ENCODE assay signal across 8 mouse cellular contexts in genomic region chr17:51831702-51832420, GRCm38 (mm10). TPM values are rescaled to one million over a fixed set of nuclear protein-coding genes. Genes with fewer than 3 reads are reported as not detected.
DNase-seq lines count a peak whose midpoint lies in the region; ATAC-seq and TF ChIP-seq lines count a peak whose summit lies in the region.

No protein-coding gene starts in this region.

- H3K4me1 ChIP-seq in testis, adult 2 months (ENCODE audit: control insufficient read depth, insufficient read depth, low read length): peaks cover 13% of the 10 kb centered on the region
- peaks cover 19% of the 10 kb centered on the region for H3K4me1 ChIP-seq in midbrain, embryonic 16.5 days (ENCODE audit: control insufficient read depth, insufficient read depth, low read length)

- WGBS in midbrain, embryonic 16.5 days: under 1% methylated on average over 51 of the region's 57 CpGs

- no peaks in the 10 kb centered on the region for H3K9me3 ChIP-seq in midbrain, embryonic 16.5 days (replicated peaks; ENCODE audit: control insufficient read depth, low read length, poor library complexity, severe bottlenecking)

- peak overlapping the region; percentile 81 for H3K9ac ChIP-seq in midbrain, embryonic 16.5 days (ENCODE audit: low read depth, low read length)

- TF ChIP-seq POLR2A in testis, adult 2 months (IDR thresholded peaks at IDR 0.05; ENCODE audit: control insufficient read depth, low read depth, low read length): no peak

- H3K27me3 ChIP-seq in testis, adult 2 months (ENCODE audit: control insufficient read depth, insufficient read depth, low read length): peaks cover 6% of the 10 kb centered on the region
- H3K27me3 ChIP-seq in midbrain, embryonic 16.5 days (ENCODE audit: control insufficient read depth, insufficient read depth, low read depth, low read length): peaks cover 10% of the 10 kb centered on the region

- ATAC-seq in cerebellum, adult (ENCODE audit: insufficient number of reproducible peaks, low FRiP score, low TSS enrichment): 0 out of 2 replicates have a peak, but pooled peaks have one; percentile 45
- ATAC-seq in midbrain, embryonic 16.5 days: peak; percentile 29

- no peak for TF ChIP-seq CTCF in testis, adult 2 months (IDR thresholded peaks at IDR 0.05; ENCODE audit: control insufficient read depth, insufficient read depth, insufficient replicate concordance, low read depth, low read length)

- no peaks in the 10 kb centered on the region for H3K36me3 ChIP-seq in testis, adult 2 months (ENCODE audit: control insufficient read depth, insufficient read depth, low read length)
- H3K36me3 ChIP-seq in midbrain, embryonic 16.5 days (ENCODE audit: control insufficient read depth, insufficient read depth, low read length): no peaks in the 10 kb centered on the region

- DNase-seq in cerebellum, adult 9-10 months: no peak
- DNase-seq in testis, postnatal 14 days (ENCODE audit: low spot score): no peak
- DNase-seq in gastrocnemius, postnatal 25 days: peak; percentile 19
- DNase-seq in kidney, postnatal 4 days: peak; percentile 20 to 32
- DNase-seq in urinary bladder, postnatal 14 days (ENCODE audit: low spot score): peak; percentile 31

- H3K4me2 ChIP-seq in midbrain, embryonic 16.5 days (ENCODE audit: low read length): peak overlapping the region; percentile 99

- peak overlapping the region; percentile 72 for H3K4me3 ChIP-seq in testis, adult 2 months (ENCODE audit: control insufficient read depth, low read depth, low read length)
- H3K4me3 ChIP-seq in midbrain, embryonic 16.5 days (ENCODE audit: low read depth, low read length): peak overlapping the region; percentile 77

- H3K27ac ChIP-seq in testis, adult 2 months (ENCODE audit: control insufficient read depth, insufficient read depth, low read depth, low read length): no peak overlapping the region
- no peak overlapping the region for H3K27ac ChIP-seq in midbrain, embryonic 16.5 days (ENCODE audit: low read length)

RNA-seq across cellular contexts. Expression of gene Satb1, which starts 1.2 kb away (rescaled TPM):
- 1.0 and 1.8 TPM in 2 replicates for polyA plus RNA-seq in testis, adult 2 months (2012; rRNA removed)
- total RNA-seq in gastrocnemius, postnatal 25 days (2021): 10 to 100 TPM; 64.0 to 78.8 TPM
- polyA plus RNA-seq in midbrain, embryonic 16.5 days (2015; fragmentation: Nextera tagmentation; extraction: Ambion mirVana): 19.3 and 22.8 TPM in 2 replicates

Comparison
In these comparisons a context has a peak if more than half of its experiments do, and no peak if none do; other contexts are left out.
1. DNase-seq: peak in gastrocnemius, postnatal 25 days (single experiment), kidney, postnatal 4 days (2 of 2) and urinary bladder, postnatal 14 days (single experiment); none in cerebellum, adult 9-10 months (single experiment) and testis, postnatal 14 days (single experiment).